9 mouse cellular contexts compared by ENCODE assay signal in genomic region chr17:29355461-29355840, GRCm38 (mm10). TPM values are rescaled to one million over a fixed set of nuclear protein-coding genes. Genes with fewer than 3 reads are reported as not detected.
A peak's percentile ranks its signal among the peaks of the same experiment; 100 is the strongest.
DNase-seq lines count a peak whose midpoint lies in the region.
"Had no signal": no experiment of that assay in that cellular context is flagged by ENCODE, and none has a peak within 500 bp of the region (broad histone marks: within the 10 kb centered on the region; RNA-seq: fewer than 3 reads in every experiment).

No protein-coding gene starts in this region.

- intact Hi-C loops in left cerebral cortex, postnatal 36 days (cut with DNase I): loop anchor here (5.0 kb wide), 1 partner anchor 88 kb away; the partner anchor contains the start of gene BC004004

- H3K4me1 ChIP-seq in forebrain, embryonic 10.5 days: peaks cover 41% of the 10 kb centered on the region

- H3K9me3 ChIP-seq in forebrain, embryonic 10.5 days: no peaks in the 10 kb centered on the region
- H3K9me3 ChIP-seq: megakaryocyte, embryonic 14.5 days had no signal

- 39% methylated on average over 5 of the region's 5 CpGs for WGBS in forebrain, embryonic 10.5 days

- peak; percentile 48 for DNase-seq in adrenal gland, postnatal 10 days
- DNase-seq in adrenal gland, postnatal 25 days: no peak
- DNase-seq in forebrain, embryonic 10.5 days (ENCODE audit: extremely low spot score, low spot score): peak; percentile 83
- peak; percentile 71 for DNase-seq in kidney, adult 9 months
- DNase-seq in mesoderm, embryonic 11.5 days (ENCODE audit: low read depth, low spot score): peak; percentile 40
- DNase-seq in left cerebral cortex, postnatal 36 days (ENCODE audit: low spot score in 2 of 2): no peak
- DNase-seq in adrenal gland, adult 2 months: no peak
- DNase-seq in cerebellum, adult 8-10 months: no peak

- no peaks in the 10 kb centered on the region for H3K36me3 ChIP-seq in forebrain, embryonic 10.5 days (replicated peaks)

- peak overlapping the region; percentile 98 for H3K27ac ChIP-seq in forebrain, embryonic 10.5 days

- peak overlapping the region; percentile 55 for H3K4me3 ChIP-seq in forebrain, embryonic 10.5 days
- H3K4me3 ChIP-seq: megakaryocyte, embryonic 14.5 days had no signal

- H3K27me3 ChIP-seq in forebrain, embryonic 10.5 days (ENCODE audit: poor library complexity, severe bottlenecking): no peaks in the 10 kb centered on the region

RNA-seq across cellular contexts. Expression of gene Fgd2, which starts 5.3 kb away (rescaled TPM):
- total RNA-seq in adrenal gland, postnatal 10 days (2021): 1 to 10 TPM; 4.6 to 7.4 TPM
- total RNA-seq in adrenal gland, postnatal 25 days (2021): 1.6 and 3.0 TPM in 2 replicates
- polyA plus RNA-seq in forebrain, embryonic 10.5 days (2016; fragmentation: Nextera tagmentation; extraction: Ambion mirVana): 5.4 and 6.3 TPM in 2 replicates
- 1 to 10 TPM; 5.6 to 7.0 TPM for total RNA-seq in left cerebral cortex, postnatal 36 days (2021)
- total RNA-seq in adrenal gland, adult 2 months (2021): 1 to 10 TPM; 2.6 to 3.4 TPM
- polyA plus RNA-seq in adrenal gland, adult 2 months (2012; rRNA removed): 10.0 and 17.2 TPM in 2 replicates

RNA-seq across cellular contexts. Expression of gene Mtch1, which starts 7.7 kb away (rescaled TPM):
- 100 to 1,000 TPM; 330 to 395 TPM for total RNA-seq in adrenal gland, postnatal 10 days (2021)
- 231 and 242 TPM in 2 replicates for total RNA-seq in adrenal gland, postnatal 25 days (2021)
- 255 and 270 TPM in 2 replicates for polyA plus RNA-seq in forebrain, embryonic 10.5 days (2016; fragmentation: Nextera tagmentation; extraction: Ambion mirVana)
- total RNA-seq in left cerebral cortex, postnatal 36 days (2021): 100 to 1,000 TPM; 492 to 581 TPM
- 100 to 1,000 TPM; 220 to 280 TPM for total RNA-seq in adrenal gland, adult 2 months (2021)
- 331 and 392 TPM in 2 replicates for polyA plus RNA-seq in adrenal gland, adult 2 months (2012; rRNA removed)

RNA-seq across cellular contexts. Expression of gene Pi16, which starts 38.0 kb away (rescaled TPM):
- total RNA-seq in adrenal gland, postnatal 10 days (2021): 10 to 100 TPM; 24.5 to 26.1 TPM
- total RNA-seq in adrenal gland, postnatal 25 days (2021): 9.5 and 13.2 TPM in 2 replicates
- 0.71 and 0.73 TPM in 2 replicates for polyA plus RNA-seq in forebrain, embryonic 10.5 days (2016; fragmentation: Nextera tagmentation; extraction: Ambion mirVana)
- total RNA-seq in left cerebral cortex, postnatal 36 days (2021): 1 to 10 TPM; 1.1 to 1.3 TPM
- total RNA-seq in adrenal gland, adult 2 months (2021): 10 to 100 TPM; 23.1 to 35.5 TPM
- 21.5 and 29.9 TPM in 2 replicates for polyA plus RNA-seq in adrenal gland, adult 2 months (2012; rRNA removed)

Comparison
In these comparisons a context has a peak if more than half of its experiments do, and no peak if none do; other contexts are left out.
1. DNase-seq: peak in adrenal gland, postnatal 10 days (single experiment), forebrain, embryonic 10.5 days (single experiment), kidney, adult 9 months (single experiment) and mesoderm, embryonic 11.5 days (single experiment); none in adrenal gland, postnatal 25 days (single experiment), left cerebral cortex, postnatal 36 days (0 of 2), adrenal gland, adult 2 months (single experiment) and cerebellum, adult 8-10 months (single experiment).